Mouse (Mus musculus) urinary bladder, adult 2 months (tissue): ENCODE results near the gene Idh2. TPM values are rescaled to one million over a fixed set of nuclear protein-coding genes. Genes with fewer than 3 reads are reported as not detected.
"Not testable (repeated sequence)": the region's sequence is repeated elsewhere in the genome, so short reads cannot be mapped to it uniquely, and the experiment has no call there.

Experiments
- DNase-seq: peaks from one replicate; pipeline ENCODE4 v3.0.0; 2022; ENCODE audit warnings: low spot score
- polyA plus RNA-seq: library from polyadenylated mRNA; depleted of rRNA; stranded (reverse); fragments of >200 nt; gene quantifications from 2 replicates; pipeline ENCODE4 v1.2.3, GENCODE M21; 2012; rRNA removed

Gene Idh2
- polyA plus RNA-seq, result 86.8 and 101 TPM in 2 replicates

DNA sequence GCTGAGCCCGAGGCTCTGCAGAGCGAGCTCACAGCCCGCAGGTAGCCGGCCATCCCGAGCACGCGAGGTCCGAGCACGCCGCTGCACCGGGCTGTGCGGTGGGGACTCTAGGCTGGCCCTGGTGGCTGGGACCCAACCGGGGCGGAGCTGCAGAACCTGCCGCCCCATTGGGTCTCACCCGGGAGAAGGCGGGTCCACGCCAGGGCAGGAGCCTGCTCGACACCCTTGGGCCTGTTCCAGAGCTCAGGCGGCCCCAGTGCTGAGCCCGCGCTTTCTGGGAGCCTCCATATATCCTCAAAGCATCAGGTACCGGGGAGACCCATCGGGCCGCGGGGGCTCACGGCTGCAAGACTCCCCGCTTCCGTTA is at the start of gene Idh2:
Gene Idh2 (minus strand): TSS at position 169 of the 367 bp plus-strand sequence.
- DNase-seq, result peak; percentile 89

DNA sequence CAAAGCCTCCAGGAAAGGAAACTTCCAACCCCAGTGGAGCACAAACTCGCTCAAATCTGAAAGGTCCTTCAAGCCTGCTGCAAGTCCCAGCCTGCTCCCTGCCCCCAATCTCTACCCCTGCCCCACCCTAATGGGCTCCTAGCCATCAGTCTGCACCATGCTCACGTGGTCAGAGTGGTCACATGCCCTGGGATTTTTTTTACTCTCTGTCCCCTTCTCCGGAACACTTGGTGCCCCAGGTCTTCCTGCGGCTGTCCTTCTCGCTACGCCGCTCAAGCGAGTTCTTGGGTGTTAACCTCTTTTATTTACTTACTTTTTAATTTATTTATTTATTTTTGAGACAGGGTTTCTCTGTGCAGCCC is 45.7 kb upstream of the Idh2 start:
- DNase-seq, result peak; percentile 38

DNA sequence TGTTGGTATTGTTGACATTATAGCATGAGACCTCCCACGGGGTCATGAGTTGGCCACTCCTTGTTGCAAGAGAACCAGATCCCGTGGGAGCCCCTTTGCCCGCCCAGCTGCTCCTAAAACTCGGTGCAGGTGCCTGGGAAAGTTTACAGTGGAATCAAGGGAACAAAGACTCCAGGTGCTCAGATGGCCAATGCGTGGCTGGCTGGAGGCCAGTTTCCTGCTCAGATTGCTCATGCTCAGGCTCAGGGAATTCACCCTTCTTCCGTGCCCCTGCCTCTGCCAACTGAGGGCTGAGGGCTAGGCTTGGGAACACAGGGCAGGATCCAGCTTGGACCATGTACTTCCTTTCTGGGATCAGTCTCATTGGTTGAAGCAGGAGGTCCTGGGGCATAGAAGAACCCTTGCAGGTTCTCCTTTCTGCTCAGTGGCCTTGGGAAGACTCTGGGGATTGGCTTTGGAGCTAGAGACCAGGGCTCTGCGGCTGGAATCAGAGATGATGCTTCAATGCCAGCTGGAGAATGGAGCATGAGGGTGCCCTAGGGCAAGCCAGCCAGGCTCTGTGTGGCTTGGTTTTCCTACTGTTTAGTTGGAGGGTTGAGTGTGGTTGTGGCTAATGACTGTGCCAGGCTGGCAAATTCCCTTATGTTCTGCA is 45.2 kb upstream of the Idh2 start:
- DNase-seq, result peak; percentile 32

DNA sequence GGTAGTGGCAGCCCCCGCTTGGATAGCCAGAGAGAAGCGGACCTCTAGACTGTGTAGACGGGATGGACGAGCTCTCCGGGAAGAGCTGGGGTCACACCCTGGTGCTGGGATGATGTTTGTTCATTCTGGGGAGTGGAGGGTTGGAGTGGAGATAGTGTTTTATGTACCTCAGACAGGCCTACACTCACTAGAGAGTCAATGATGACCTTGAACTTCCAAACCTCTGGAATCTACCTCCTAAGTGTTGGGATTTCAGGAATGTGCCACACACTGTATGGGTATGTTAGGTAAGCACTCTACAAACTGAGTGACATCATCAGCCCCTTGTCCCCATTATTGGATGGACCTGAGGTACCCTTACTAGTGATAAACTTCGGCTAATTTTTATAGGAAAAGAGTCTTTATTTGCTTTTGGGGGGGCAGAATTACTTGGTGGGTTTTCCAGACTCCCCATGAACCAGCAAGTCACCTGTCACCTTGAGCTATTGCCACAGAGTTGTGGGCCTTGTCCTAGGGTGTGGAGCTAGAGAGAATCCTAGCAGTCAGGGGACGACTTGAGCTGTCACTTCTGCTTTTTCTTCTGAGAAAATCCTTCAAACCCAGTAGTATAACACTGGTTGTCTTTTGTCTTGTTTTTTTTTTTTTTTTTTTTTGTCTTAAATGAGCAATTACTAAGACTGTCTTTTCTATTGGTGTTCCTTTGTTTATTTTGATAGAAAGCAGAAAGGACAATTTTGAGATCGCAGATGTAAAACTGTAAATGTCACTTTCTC is 43.5 kb upstream of the Idh2 start:
- no peak for DNase-seq

DNA sequence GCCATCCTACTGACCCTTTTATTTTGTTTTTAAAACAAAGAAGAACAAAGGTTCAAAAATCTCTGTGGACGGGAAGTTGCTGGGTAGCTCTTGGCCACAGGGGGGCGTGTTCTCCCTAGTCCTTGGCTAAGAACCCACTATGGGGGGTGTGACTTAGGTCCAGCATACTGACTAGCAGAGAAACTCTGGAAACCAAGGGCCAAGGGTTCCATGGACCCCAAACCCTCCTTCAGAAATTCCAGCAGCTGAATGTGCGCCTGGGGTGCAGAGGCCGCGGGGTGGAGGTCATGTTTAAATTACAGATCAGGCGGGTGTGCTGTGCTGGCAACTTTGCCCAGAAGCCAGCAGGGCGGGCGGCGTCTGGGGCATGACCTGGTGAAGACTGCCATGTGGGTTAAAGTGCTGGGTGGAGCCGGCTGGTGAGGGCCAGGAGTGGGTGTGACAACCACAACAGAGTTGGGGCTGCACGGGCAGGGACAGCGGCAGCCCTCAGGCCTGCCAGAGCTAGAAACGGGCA is 41.6 kb upstream of the Idh2 start:
- peak; percentile 65 for DNase-seq

DNA sequence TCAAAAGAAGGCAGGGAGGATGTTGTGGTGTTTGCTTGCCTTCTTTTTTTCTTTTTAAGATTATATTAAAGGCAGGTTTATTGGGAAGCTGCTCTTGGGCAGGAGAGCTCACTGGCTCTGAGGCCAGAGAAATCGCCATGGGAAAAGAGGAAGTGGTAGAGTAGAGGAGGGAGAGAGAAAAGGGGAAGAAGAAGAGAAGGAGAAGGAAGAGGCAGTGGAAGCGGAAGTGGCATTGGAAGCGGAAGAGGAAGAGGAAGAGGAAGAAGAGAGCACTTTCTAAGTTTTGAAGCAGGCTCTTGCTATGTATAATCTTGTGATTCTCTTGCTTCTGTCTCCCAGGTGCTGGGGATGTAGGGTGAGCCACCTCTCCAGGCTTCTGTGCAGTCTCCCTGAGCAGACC is 39.5 kb upstream of the Idh2 start:
- no peak for DNase-seq

DNA sequence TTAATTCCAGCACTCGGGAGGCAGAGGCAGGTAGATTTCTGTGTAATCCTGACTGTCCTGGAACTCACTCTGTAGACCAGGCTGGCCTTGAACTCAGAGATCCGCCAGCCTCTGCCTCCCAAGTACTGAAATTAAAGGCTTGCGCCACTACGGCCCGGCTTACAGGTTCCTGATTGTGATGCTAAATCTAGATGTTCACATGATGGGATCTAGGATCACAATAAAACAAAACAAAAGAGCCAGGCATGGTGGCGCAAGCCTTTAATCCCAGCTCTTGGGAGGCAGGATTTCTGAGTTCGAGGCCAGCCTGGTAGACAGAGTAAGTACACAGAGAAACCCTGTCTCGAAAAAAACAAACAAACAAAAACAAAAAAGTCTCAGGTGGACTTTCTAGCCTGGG is 37.6 kb upstream of the Idh2 start:
- no peak for DNase-seq

DNA sequence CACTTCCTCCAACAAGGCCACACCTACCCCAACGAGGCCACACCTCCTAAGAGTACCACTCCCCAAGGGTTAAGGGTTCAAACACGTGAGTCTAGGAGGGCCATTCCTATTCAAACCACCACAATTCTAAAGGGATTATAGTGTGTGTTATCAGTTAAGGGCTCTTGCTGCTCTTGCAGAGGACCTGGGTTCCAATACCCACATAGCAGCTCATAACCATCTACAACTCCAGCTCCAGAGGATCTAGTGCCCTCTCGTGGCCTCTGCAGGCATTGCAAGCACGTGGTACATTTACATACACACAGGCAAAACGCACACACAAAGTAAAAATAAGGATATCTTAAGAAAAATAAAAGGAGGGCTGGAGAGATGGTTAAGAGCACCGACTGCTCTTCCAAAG is 37.0 kb upstream of the Idh2 start:
- no peak for DNase-seq

DNA sequence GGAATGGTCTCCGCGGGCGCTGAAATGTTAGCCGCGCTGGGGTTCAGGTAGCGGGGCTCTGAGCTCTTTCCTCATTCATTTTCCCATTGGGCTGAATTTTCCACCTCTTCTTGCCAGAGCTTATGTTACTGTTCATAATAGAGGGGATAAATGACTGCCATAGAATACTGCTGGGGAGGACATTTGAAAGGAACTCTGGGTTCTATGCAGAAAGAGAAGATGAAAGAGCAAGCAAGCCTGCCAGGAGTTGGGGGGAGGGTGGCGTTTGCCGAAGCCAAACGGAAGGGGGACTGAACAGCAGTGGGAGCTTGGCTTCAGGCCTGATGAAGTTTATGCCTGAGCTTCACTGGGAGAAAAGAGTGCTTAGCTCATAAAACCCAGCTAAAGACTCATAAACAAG is 34.2 kb upstream of the Idh2 start:
- DNase-seq, result no peak

DNA sequence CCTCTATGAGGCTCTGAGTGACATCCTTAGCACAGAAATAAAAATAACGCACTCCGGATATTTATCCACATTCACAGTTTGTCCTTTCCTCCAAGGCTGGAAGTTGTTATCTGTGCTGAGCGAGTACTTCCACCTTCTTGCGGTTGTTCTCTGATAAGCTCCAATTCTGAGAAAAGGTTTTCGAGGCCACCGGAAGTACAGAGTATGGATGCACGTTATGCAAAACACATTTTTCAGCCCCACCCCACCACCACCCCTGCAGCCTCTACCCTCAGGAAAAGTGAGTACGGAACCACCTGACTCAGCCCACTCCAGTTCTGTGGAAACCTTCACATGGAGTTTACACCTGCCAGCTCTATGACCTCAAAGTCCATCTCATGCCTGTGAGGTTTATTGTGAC is 30.9 kb upstream of the Idh2 start:
- no peak for DNase-seq

DNA sequence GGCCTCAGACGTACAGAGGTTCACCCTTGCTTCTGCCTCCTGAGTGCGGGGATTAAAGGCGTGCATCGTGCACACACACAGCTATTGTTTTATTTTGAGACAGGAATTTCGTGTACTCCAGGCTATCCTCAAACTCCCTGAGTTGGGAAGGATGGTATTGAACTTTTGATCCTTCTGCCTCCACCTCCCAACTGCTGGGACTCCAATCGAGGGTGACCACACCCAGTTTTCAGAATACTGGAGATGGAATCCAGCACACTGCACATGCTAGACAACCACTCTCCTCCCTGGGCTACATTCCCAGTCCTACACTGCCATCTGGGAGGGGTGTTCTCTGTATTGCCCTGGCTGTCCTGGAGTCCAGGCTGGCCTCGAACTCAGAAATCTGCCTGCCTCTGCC is 29.5 kb upstream of the Idh2 start:
- no peak for DNase-seq

DNA sequence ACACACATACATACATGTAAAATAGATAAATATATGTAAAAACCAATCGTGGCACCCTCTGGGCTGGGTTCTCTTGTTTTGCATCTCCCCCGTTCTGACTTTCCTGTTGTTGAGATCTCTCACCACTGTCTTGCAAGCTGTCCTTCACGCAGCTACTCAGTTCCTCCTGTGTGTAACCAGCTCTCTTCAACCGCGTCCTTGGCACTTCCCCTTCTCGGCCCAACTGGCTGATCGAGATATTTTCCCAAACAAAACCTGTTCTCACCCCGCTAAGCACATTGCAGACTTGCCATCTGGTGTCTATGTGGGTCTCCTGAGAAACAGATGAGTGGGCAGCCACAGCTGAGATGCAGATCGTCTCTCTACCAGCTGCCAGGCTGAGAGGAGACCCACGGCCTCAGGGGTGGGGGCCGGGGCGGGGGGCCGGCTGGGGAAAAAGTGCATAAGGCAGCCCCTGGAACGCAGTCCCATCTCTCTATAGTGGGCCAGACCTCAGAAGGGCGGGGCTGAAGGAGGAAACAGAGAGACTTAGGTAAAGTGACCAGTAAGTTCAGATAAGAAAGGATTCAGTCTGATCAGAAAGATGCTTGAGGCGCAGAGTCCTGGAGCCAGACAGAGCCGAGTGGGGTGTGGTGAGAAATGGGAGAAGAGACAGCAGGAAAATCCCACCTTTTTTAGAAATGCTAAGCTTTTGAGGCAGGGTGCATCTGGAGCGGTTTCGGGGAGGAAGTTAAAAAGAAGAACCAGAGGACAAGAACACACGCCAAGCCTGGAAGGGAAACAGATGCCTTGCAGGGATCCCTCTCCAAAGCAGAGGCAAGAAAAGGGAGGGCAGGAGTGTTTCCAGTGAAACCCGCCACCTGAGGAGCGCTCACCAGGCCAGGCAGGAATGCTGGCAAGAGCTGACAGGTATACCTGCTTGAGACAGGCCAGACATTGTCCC is 28.4 kb upstream of the Idh2 start:
- DNase-seq, result no peak

DNA sequence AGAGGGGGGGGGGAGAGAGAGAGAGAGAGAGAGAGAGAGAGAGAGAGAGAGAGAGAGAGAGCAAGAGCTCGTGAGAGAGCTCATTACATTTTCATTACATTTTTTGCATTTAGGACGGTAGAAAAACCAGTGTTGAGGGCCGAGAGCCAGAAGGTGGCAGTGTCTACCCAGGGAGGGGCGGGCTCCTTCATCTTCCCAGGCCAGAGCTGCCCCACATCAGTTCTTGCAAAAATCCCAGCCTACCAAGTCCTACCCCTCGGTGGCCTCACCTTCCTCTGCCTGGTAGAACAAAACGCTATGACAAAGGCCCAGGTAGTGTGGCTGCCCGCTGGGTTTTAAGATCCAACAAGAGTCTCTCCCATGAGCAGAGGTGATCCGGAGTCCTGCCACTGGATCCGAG is 25.6 kb upstream of the Idh2 start:
- DNase-seq, result peak; percentile 45

DNA sequence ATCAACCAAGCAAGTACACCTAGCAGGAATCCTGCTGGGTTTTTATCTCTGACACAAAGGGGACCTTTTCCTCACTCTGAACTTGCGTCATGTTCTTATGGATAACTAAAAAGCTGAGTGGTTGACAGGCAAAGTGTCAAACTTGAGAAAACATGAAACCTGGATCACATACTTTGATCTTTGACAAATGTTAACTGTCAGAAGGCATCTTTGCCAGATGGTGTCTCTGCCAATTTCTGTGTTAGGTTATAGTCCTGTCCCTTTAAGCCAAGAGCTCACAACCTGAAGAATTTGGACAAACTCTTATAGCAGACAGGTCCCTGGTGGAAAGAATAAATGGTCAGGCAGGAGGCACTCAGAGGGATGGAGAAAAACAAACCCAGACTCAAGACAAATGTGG is 23.2 kb upstream of the Idh2 start:
- DNase-seq, result no peak

DNA sequence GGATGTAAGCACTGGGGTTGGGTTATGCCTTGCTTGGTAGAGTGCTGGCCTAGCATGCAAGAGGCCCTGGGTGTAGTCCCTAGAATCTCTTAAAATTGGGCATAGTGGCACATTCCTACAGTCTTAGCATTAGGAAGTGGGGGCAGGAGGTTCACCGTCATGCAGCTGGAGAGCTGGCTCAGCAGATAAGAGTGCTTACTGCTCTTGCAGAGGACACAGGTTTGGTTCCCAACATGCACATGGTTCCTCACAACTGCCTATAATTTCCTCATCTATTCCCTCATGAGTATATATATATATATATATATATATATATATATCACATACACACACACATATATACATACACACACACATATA is 20.0 kb upstream of the Idh2 start:
- no peak for DNase-seq

DNA sequence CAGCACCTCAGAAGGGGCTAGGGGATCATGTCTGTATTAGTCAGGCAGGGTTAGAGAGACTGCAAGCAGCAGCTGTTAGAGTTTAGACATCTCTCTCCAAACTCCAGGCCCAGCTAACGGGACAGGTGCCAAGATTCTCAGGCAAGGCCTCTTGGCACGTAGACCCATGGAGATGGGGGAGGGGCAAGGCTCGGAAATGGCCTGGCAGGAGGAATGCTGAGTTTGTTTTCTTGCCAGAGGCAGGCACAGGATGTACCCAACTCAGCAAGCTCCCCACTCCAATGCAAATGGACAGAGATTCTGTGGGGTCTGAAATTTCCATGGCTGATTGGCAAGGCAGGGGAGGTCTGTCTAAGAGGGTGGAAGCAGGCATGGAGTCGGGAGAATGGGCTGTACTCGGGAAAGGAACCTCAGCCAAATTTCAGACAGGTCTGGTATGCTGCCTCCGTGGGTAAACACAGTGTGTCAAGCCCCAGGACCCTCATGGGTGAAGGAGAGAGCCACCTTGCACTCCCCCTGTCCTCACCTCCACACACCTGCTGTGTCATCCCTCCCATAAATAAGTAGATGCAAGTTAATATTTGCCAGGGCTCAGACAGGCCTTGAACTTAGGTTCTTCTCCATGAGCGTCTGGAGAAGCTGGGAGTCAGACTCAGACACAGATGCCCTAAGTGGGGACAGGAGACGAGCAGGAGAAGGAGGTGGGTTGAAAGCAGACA is 19.4 kb upstream of the Idh2 start:
- DNase-seq, result peak; percentile 40

DNA sequence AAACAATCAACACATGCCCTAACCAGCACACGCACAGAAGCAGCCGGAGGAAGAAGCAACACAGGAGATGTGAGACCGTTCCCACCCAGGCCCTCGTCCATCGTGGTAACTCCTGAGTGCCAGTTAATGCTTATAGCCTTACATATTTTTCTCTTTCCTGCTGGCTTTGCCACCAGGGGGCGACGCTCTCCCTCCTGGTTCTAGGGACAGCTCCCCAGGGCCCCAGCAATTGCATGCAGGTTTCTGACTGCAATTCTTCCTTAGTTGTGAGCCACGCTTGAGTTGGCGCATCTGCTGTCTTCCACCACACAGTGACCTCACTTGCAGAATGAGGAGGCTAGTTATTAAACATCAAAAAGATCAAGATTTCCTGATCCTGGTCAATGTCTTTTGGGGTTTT is 17.3 kb upstream of the Idh2 start:
- DNase-seq, result no peak

DNA sequence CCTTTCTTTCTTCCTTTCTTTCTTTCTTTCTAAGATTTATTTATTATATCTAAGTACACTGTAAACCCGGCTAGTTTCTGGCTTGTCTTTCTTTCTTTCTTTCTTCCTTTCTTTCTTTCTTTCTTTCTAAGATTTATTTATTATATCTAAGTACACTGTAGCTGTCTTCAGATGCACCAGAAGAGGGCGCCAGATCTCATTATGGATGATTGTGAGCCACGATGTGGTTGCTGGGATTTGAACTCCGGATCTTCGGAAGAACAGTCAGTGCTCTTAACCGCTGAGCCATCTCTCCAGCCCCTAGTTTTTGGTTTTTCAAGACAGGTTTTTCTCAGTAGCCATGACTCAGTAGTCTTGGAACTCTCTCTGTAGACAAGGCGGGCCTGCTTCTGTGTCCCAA is 16.1 kb upstream of the Idh2 start:
- DNase-seq, result not testable (repeated sequence)

DNA sequence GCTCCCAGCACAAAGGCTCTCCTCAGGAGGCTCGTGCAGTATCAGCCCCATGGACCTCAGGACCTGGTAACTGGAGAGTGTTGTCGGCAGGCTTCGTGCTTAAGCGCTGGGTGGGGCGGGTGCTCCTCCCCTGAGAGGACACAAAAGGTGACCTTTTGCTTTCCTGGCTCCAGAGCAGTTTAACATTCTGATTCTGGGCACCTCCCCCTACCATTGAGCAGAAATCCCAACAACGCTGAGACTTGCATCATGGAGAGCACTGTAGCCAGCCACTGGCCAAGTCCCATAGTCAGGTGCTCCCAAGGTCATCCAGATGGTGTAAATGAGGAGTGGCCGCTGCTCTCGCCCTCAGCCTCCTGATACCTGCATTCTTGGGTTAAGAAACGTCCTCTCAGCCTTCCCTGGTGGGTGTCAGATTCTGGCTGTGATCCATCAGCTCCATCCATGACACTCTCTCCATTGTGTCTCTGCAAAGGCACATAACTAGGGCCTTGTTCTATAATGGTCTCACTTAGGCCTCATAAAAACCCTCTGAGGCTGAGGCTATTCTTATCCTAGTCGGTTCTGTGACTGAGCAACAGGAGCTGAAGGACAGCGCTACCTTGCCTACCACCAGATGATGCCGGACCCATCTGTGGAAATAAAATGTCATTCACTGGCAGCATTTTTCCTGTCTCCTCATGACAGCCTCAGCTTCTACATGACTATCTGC is 15.3 kb upstream of the Idh2 start:
- no peak for DNase-seq

DNA sequence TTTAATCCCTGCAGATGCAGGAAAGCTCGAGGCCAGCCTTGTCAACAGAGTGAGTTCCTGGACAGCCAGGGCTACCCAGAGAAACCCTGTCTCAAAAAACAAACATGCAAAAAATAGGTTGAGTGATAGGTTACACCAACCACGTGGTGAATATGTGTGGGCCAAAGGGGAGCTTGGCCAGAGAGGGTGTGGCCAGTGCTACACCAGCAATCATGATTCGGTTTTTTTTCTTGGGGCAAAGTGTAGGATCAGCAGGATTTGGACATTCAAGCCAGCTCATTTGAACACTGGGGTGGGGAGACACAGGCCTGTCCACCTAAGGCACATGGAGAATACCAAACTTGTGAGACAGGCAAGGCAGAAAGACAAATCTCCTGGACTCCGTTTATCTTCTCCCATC is 14.1 kb upstream of the Idh2 start:
- no peak for DNase-seq

DNA sequence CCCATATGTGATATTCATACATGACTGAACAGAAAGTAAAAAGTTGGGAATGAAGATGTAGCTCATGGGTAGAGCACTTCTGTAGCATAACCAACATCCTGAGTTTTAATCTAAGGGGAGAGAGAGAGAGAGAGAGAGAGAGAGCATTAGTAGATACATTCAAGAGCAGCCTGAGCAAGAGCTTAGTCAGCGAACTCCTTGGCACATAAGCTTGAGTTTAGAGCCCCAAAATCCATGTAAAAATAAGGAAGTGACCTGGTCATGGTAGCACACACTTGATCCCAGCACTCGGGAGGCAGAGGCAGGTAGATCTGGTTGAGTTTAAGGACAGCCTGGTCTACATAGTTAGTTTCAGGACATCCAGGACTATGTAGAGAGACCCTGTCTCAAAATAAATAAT is 8.5 kb upstream of the Idh2 start:
- no peak for DNase-seq
